In the genomic region with DNA sequence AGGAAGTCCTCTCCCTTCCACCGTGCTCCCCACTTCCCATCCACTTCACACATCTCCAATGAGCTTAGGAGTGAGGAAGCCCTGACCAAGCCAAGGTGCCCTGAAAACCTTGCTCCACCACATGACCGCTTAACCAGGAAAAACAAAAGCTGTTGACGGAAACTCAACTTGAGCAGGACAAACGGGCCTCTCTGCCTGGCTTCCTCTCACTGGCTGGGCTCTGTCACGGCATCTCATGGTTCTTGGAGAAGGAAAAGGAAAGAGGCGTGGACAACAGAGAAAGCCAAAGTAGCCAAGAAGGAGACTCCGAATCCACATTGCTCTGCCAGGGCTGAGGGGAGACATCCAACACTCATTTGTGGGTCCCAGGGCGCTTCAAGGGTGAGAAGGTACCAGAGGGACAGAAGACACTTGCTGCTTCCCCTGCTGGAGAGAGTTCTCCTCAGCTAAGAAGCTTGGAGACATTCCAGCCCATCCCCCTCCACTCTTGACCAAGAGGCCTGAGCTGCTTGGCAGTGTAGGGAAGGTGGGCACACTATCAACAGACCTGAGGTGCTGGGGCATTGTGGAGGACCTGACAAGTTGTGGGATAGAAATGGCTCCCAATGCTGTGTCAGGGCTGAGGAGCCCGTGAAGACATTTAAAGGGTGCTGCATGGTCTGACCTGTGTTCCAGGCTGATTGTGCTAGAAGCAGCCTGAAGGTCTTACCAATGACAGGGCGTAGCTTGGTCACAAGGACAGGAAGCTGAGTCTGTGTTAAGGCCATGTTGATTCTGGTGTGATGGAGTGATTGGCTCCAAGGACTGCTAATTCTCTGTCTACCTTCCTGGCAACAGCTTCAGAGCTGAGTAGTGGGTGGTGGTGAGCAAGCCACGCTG, we compare ENCODE assay signal across 13 mouse cellular contexts. TPM values are rescaled to one million over a fixed set of nuclear protein-coding genes. Genes with fewer than 3 reads are reported as not detected.
DNase-seq lines count a peak whose midpoint lies in the region; ATAC-seq and TF ChIP-seq lines count a peak whose summit lies in the region.
"Had no signal": no experiment of that assay in that cellular context is flagged by ENCODE, and none has a peak within 500 bp of the region (broad histone marks: within the 10 kb centered on the region; RNA-seq: fewer than 3 reads in every experiment).

No protein-coding gene starts in this region.

- no peaks in the 10 kb centered on the region for H3K79me2 ChIP-seq in heart, adult 2 months (replicated peaks; ENCODE audit: control insufficient read depth, insufficient read depth, low read length)

- H3K4me2 ChIP-seq in heart, embryonic 16.5 days (ENCODE audit: low read depth, low read length), result no peak overlapping the region
- H3K4me2 ChIP-seq in hindbrain, embryonic 12.5 days (replicated peaks), result no peak overlapping the region
- H3K4me2 ChIP-seq: liver, embryonic 15.5 days; neural tube, embryonic 15.5 days had no signal

- H3K27me3 ChIP-seq in heart, adult 2 months (ENCODE audit: control insufficient read depth, insufficient read depth, low read length), result no peaks in the 10 kb centered on the region
- peaks cover 6% of the 10 kb centered on the region; the same call in 1 of the 2 replicates for H3K27me3 ChIP-seq in heart, embryonic 10.5 days (ENCODE audit: insufficient read depth, poor library complexity, severe bottlenecking)
- H3K27me3 ChIP-seq in heart, embryonic 16.5 days (ENCODE audit: control insufficient read depth, insufficient read depth, low read length), result no peaks in the 10 kb centered on the region; the same call in 1 of the 2 replicates
- no peaks in the 10 kb centered on the region for H3K27me3 ChIP-seq in hindbrain, embryonic 12.5 days
- H3K27me3 ChIP-seq: neural tube, embryonic 15.5 days had no signal

- 0 out of 2 replicates have a peak overlapping the region, but pooled peaks have one; percentile 4 for H3K9ac ChIP-seq in heart, adult 2 months (ENCODE audit: low read depth, low read length)
- H3K9ac ChIP-seq in heart, embryonic 16.5 days (ENCODE audit: low read length), result no peak overlapping the region
- no peak overlapping the region for H3K9ac ChIP-seq in hindbrain, embryonic 12.5 days
- H3K9ac ChIP-seq: liver, embryonic 15.5 days; neural tube, embryonic 15.5 days had no signal

- 51% methylated on average over 11 of the region's 11 CpGs for WGBS in heart, adult 2 months
- 75% methylated on average over 11 of the region's 11 CpGs for WGBS in heart, embryonic 10.5 days
- WGBS in heart, embryonic 16.5 days, result 76% methylated on average over 11 of the region's 11 CpGs
- 87% methylated on average over 11 of the region's 11 CpGs for WGBS in hindbrain, embryonic 12.5 days

- intact Hi-C loops in heart, adult 2 months (cut with DNase I), result no loop called here

- TF ChIP-seq CTCF in heart, adult 2 months (IDR thresholded peaks at IDR 0.05), result no peak

- H3K27ac ChIP-seq in heart, adult 2 months, result peak overlapping the region; percentile 95
- H3K27ac ChIP-seq in heart, embryonic 10.5 days, result no peak overlapping the region
- H3K27ac ChIP-seq in heart, embryonic 16.5 days (ENCODE audit: low read length), result peak overlapping the region; percentile 43; the same call in 1 of the 2 replicates
- no peak overlapping the region for H3K27ac ChIP-seq in hindbrain, embryonic 12.5 days
- H3K27ac ChIP-seq: liver, embryonic 15.5 days; neural tube, embryonic 15.5 days had no signal

- peak overlapping the region; percentile 1; the same call in 1 of the 2 replicates for H3K4me3 ChIP-seq in heart, adult 2 months
- no peak overlapping the region for H3K4me3 ChIP-seq in heart, embryonic 10.5 days
- no peak overlapping the region for H3K4me3 ChIP-seq in heart, embryonic 16.5 days (ENCODE audit: low read length)
- no peak overlapping the region for H3K4me3 ChIP-seq in hindbrain, embryonic 12.5 days
- H3K4me3 ChIP-seq: liver, embryonic 15.5 days; neural tube, embryonic 15.5 days had no signal

- peak; percentile 65 to 80 for DNase-seq in heart, adult 2 months
- no peak for DNase-seq in heart, embryonic 10.5 days (ENCODE audit: low spot score)
- peak; percentile 71 for DNase-seq in kidney, adult 9 months
- peak; percentile 79 for DNase-seq in lung, postnatal 36 days
- no peak for DNase-seq in embryo, embryonic 9.5 days (ENCODE audit: extremely low spot score)
- no peak for DNase-seq in embryo, embryonic 10 days (ENCODE audit: low spot score)
- DNase-seq: midbrain, embryonic 14.5 days; right cerebral cortex, postnatal 25 days had no signal

- H3K4me1 ChIP-seq in heart, adult 2 months (ENCODE audit: control insufficient read depth, insufficient read depth, low read length), result peaks cover 50% of the 10 kb centered on the region
- H3K4me1 ChIP-seq in heart, embryonic 10.5 days, result peaks cover 54% of the 10 kb centered on the region
- H3K4me1 ChIP-seq in heart, embryonic 16.5 days (ENCODE audit: control insufficient read depth, insufficient read depth, low read length), result peaks cover 23% of the 10 kb centered on the region
- peaks cover 19% of the 10 kb centered on the region for H3K4me1 ChIP-seq in hindbrain, embryonic 12.5 days
- H3K4me1 ChIP-seq: liver, embryonic 15.5 days had no signal

- peak; percentile 72 for TF ChIP-seq POLR2A in heart, adult 2 months (IDR thresholded peaks at IDR 0.05; ENCODE audit: insufficient read depth, low read depth, low read length)

- ATAC-seq in heart, embryonic 16.5 days (replicated peaks; ENCODE audit: extremely low read depth, insufficient read depth, low FRiP score), result no peak
- ATAC-seq in hindbrain, embryonic 12.5 days (ENCODE audit: low FRiP score), result no peak
- ATAC-seq: forebrain, embryonic 14.5 days had no signal

- peak; percentile 95 for TF ChIP-seq EP300 in heart, adult 2 months (IDR thresholded peaks at IDR 0.05; ENCODE audit: insufficient read depth, low read depth, low read length)

- no peaks in the 10 kb centered on the region for H3K36me3 ChIP-seq in heart, adult 2 months (ENCODE audit: control insufficient read depth, insufficient read depth, low read length)
- H3K36me3 ChIP-seq in heart, embryonic 10.5 days, result no peaks in the 10 kb centered on the region
- no peaks in the 10 kb centered on the region for H3K36me3 ChIP-seq in heart, embryonic 16.5 days (ENCODE audit: control insufficient read depth, insufficient read depth)
- no peaks in the 10 kb centered on the region for H3K36me3 ChIP-seq in hindbrain, embryonic 12.5 days
- H3K36me3 ChIP-seq: liver, embryonic 15.5 days; neural tube, embryonic 15.5 days had no signal

- H3K9me3 ChIP-seq in heart, embryonic 10.5 days, result no peaks in the 10 kb centered on the region
- no peaks in the 10 kb centered on the region for H3K9me3 ChIP-seq in heart, embryonic 16.5 days (replicated peaks; ENCODE audit: control insufficient read depth, low read length)
- no peaks in the 10 kb centered on the region for H3K9me3 ChIP-seq in hindbrain, embryonic 12.5 days (replicated peaks)
- H3K9me3 ChIP-seq: liver, embryonic 15.5 days; neural tube, embryonic 15.5 days had no signal

RNA-seq across cellular contexts. Expression of a gene that starts 29.1 kb away (rescaled TPM):
- total RNA-seq in heart, adult 2 months (2021), result 1 to 10 TPM; 3.9 to 5.0 TPM
- polyA plus RNA-seq in heart, adult 2 months (2012; rRNA removed), result 4.6 and 4.7 TPM in 2 replicates
- 1.3 and 1.8 TPM in 2 replicates for polyA plus RNA-seq in heart, embryonic 10.5 days (2016; fragmentation: Nextera tagmentation; extraction: Ambion mirVana)
- polyA plus RNA-seq in heart, embryonic 16.5 days (2015; fragmentation: Nextera tagmentation; extraction: Ambion mirVana), result 3.0 and 3.3 TPM in 2 replicates
- polyA plus RNA-seq in hindbrain, embryonic 12.5 days (2016; fragmentation: Nextera tagmentation; extraction: Ambion mirVana), result 0.40 and 0.59 TPM in 2 replicates

Comparison
In these comparisons a context has a peak if more than half of its experiments do, and no peak if none do; other contexts are left out.
1. DNase-seq: peak in heart, adult 2 months (2 of 2), kidney, adult 9 months (single experiment) and lung, postnatal 36 days (single experiment); none in heart, embryonic 10.5 days (single experiment), embryo, embryonic 9.5 days (single experiment) and embryo, embryonic 10 days (single experiment).
2. H3K27ac ChIP-seq: peak in heart, adult 2 months (single experiment) and heart, embryonic 16.5 days (single experiment); none in heart, embryonic 10.5 days (single experiment) and hindbrain, embryonic 12.5 days (single experiment).